Mouse (Mus musculus) hematopoietic stem cell, adult 5-6 weeks (primary cell): Measurements from ENCODE around the gene Tnnc1. TPM values are rescaled to one million over a fixed set of nuclear protein-coding genes. Genes with fewer than 3 reads are reported as not detected.

Source experiments
- ATAC-seq, 2 experiments: fragments of 125-278 bp in 1 of 2; replicated peaks in 1 of 2; 2 replicates each; pipeline ENCODE4 v1.8.0; 2016 to 2017; ENCODE audit warnings: inconsistent platforms in 2 of 2, mild to moderate bottlenecking in 2 of 2, moderate number of reproducible peaks in 2 of 2, low read depth in 1 of 2, moderate TSS enrichment in 1 of 2; ENCODE audit not compliant: low FRiP score in 2 of 2, poor library complexity in 2 of 2, severe bottlenecking in 2 of 2, insufficient read depth in 1 of 2, low TSS enrichment in 1 of 2
- total RNA-seq: library from RNA; stranded (forward); fragments of 172-1452, 232-1000 nt; gene quantifications from 2 replicates; pipeline ENCODE4 v1.2.3, GENCODE M21; 2017

Tnnc1 gene
- total RNA-seq, 1 experiment from 2014 or later, result not detected

GRCm38 (mm10) chr14:31233070-31233995, 25.2 kb downstream of the Tnnc1 start:
- no peak for ATAC-seq

GRCm38 (mm10) chr14:31233996-31234591, 26.0 kb downstream of the Tnnc1 start:
- peak; percentile 87 to 88 for ATAC-seq

GRCm38 (mm10) chr14:31237101-31237882, 29.2 kb downstream of the Tnnc1 start:
- ATAC-seq, result no peak

GRCm38 (mm10) chr14:31240528-31240927, 32.4 kb downstream of the Tnnc1 start:
- ATAC-seq, result no peak

- no peak; a peak in 1 of 4 replicates for ATAC-seq
Measured at GRCm38 (mm10) chr14:31244777-31245176, 36.7 kb downstream of the Tnnc1 start.

- no peak for ATAC-seq
Measured at GRCm38 (mm10) chr14:31245946-31246345, 37.8 kb downstream of the Tnnc1 start.

GRCm38 (mm10) chr14:31248396-31248795, 40.3 kb downstream of the Tnnc1 start:
- no peak for ATAC-seq

- peak; percentile 9 to 66 for ATAC-seq
Measured at GRCm38 (mm10) chr14:31250222-31251083, 42.3 kb downstream of the Tnnc1 start.

GRCm38 (mm10) chr14:31251084-31251604, 43.0 kb downstream of the Tnnc1 start, which contains the start of the genes Phf7 and Bap1:
Gene Phf7, minus strand, starts transcription at chr14:31251317.
Gene Bap1, plus strand, starts transcription at chr14:31251450.
- ATAC-seq, result peak; percentile 78 to 86

- peak in 1 of 2 experiments; percentile 18; a peak in 1 of 4 replicates for ATAC-seq
Measured at GRCm38 (mm10) chr14:31251626-31252025, 43.5 kb downstream of the Tnnc1 start.

- no peak for ATAC-seq
Measured at GRCm38 (mm10) chr14:31252091-31252490, 44.0 kb downstream of the Tnnc1 start.

GRCm38 (mm10) chr14:31258476-31259050, 50.5 kb downstream of the Tnnc1 start:
- no peak for ATAC-seq

GRCm38 (mm10) chr14:31260374-31260773, 52.3 kb downstream of the Tnnc1 start:
- ATAC-seq, result peak in 1 of 2 experiments; percentile 18; a peak in 1 of 4 replicates

- no peak for ATAC-seq
Measured at GRCm38 (mm10) chr14:31260932-31261331, 52.8 kb downstream of the Tnnc1 start.
